Mouse (Mus musculus): ENCODE measurements around the gene Stox2. TPM values are rescaled to one million over a fixed set of nuclear protein-coding genes. Genes with fewer than 3 reads are reported as not detected.

Stox2 gene
- total and polyA plus RNA-seq, 3 experiments: under 0.01 TPM; not detected in 2

GRCm38 (mm10) chr8:47289641-47290040 lies 156.5 kb downstream of the Stox2 start:
- Histone ChIP-seq H3K9me3 (replicated peaks; ENCODE audit: insufficient read depth, low read length) (no peaks in the 10 kb centered on the region), H3K27me3 (ENCODE audit: control insufficient read depth in 1 of 2, insufficient read depth in 2 of 2, low read length in 2 of 2) (no peaks in the 10 kb centered on the region), H3K4me3 (ENCODE audit: control insufficient read depth in 1 of 2, insufficient read depth in 1 of 2, low read depth in 2 of 2, low read length in 2 of 2) (no peak overlapping the region), H3K4me1 (ENCODE audit: control insufficient read depth in 1 of 2, insufficient read depth in 2 of 2, low read length in 2 of 2) (no peaks in the 10 kb centered on the region), H3K79me2 (ENCODE audit: control insufficient read depth, insufficient read depth, low read length, poor library complexity) (no peaks in the 10 kb centered on the region), H3K27ac (ENCODE audit: control insufficient read depth, low read depth, low read length) (no peak overlapping the region), H3K9ac (ENCODE audit: control insufficient read depth, low read depth, low read length, poor library complexity, severe bottlenecking) (no peak overlapping the region), H3K36me3 (ENCODE audit: control insufficient read depth in 1 of 2, insufficient read depth in 2 of 2, low read length in 2 of 2) (no peaks in the 10 kb centered on the region)
- no peak for TF ChIP-seq MYC (IDR thresholded peaks at IDR 0.05; ENCODE audit: low read depth, low read length)
- no peak for TF ChIP-seq MYB (IDR thresholded peaks at IDR 0.05; ENCODE audit: low read depth, low read length)
- TF ChIP-seq TAL1 (IDR thresholded peaks at IDR 0.05; ENCODE audit: low read length): no peak
- TF ChIP-seq RAD21 (IDR thresholded peaks at IDR 0.05; ENCODE audit: low read depth, low read length): no peak
- no peak for TF ChIP-seq ZNF384 (IDR thresholded peaks at IDR 0.05; ENCODE audit: low read depth, low read length)
- TF ChIP-seq CTCF (IDR thresholded peaks at IDR 0.05 in 2 of 3, conservative IDR thresholded peaks at IDR 0.05 in 1 of 3; ENCODE audit: control insufficient read depth in 1 of 3, insufficient read depth in 1 of 3, low read depth in 2 of 3, low read length in 3 of 3, poor library complexity in 1 of 3, severe bottlenecking in 1 of 3): no peak
- TF ChIP-seq TBP (IDR thresholded peaks at IDR 0.05; ENCODE audit: low read depth, low read length): no peak
- no peak for TF ChIP-seq MXI1 (IDR thresholded peaks at IDR 0.05; ENCODE audit: low read depth, low read length)
- no peak for TF ChIP-seq MEF2A (IDR thresholded peaks at IDR 0.05; ENCODE audit: extremely low read depth, insufficient replicate concordance, low read depth, low read length, poor library complexity, severe bottlenecking)
- no peak for TF ChIP-seq SMC3 (IDR thresholded peaks at IDR 0.05; ENCODE audit: low read depth, low read length)
- no peak for TF ChIP-seq USF2 (IDR thresholded peaks at IDR 0.05; ENCODE audit: borderline replicate concordance in 1 of 2, insufficient read depth in 1 of 2, low read depth in 1 of 2, low read length in 2 of 2)
- TF ChIP-seq BHLHE40 (IDR thresholded peaks at IDR 0.05; ENCODE audit: borderline replicate concordance, low read depth, low read length): no peak
- TF ChIP-seq ZC3H11A (IDR thresholded peaks at IDR 0.05; ENCODE audit: low read depth, low read length): no peak
- no peak for TF ChIP-seq USF1 (IDR thresholded peaks at IDR 0.05; ENCODE audit: low read depth, low read length)
- TF ChIP-seq NELFE (IDR thresholded peaks at IDR 0.05; ENCODE audit: low read depth, low read length): no peak
- no peak for DNase-seq (ENCODE audit: low read depth, low spot score)

- TF ChIP-seq MAZ (IDR thresholded peaks at IDR 0.05; ENCODE audit: low read depth, low read length): no peak
- no peak for TF ChIP-seq USF2 (IDR thresholded peaks at IDR 0.05; ENCODE audit: borderline replicate concordance in 1 of 2, insufficient read depth in 1 of 2, low read depth in 1 of 2, low read length in 2 of 2)
- no peak for TF ChIP-seq ZKSCAN1 (IDR thresholded peaks at IDR 0.05; ENCODE audit: low read depth, low read length)
- no peak for TF ChIP-seq TBP (IDR thresholded peaks at IDR 0.05; ENCODE audit: low read depth, low read length)
- no peak for TF ChIP-seq ZNF384 (IDR thresholded peaks at IDR 0.05; ENCODE audit: low read depth, low read length)
- no peak for TF ChIP-seq ETS1 (IDR thresholded peaks at IDR 0.05; ENCODE audit: low read depth, low read length)
- TF ChIP-seq EP300 (IDR thresholded peaks at IDR 0.05; ENCODE audit: low read depth in 1 of 2, low read length in 2 of 2): no peak
- TF ChIP-seq SMC3 (IDR thresholded peaks at IDR 0.05; ENCODE audit: low read depth, low read length): no peak
- TF ChIP-seq UBTF (IDR thresholded peaks at IDR 0.05; ENCODE audit: borderline replicate concordance, insufficient read depth, low read depth, low read length): no peak
- no peak overlapping the region for H3K9ac ChIP-seq (ENCODE audit: control insufficient read depth, low read depth, low read length, poor library complexity, severe bottlenecking)
- no peak overlapping the region for H3K27ac ChIP-seq (ENCODE audit: control insufficient read depth, low read depth, low read length)
- H3K27me3 ChIP-seq (ENCODE audit: control insufficient read depth in 1 of 2, insufficient read depth in 2 of 2, low read length in 2 of 2): no peaks in the 10 kb centered on the region
- no peak overlapping the region for H3K4me3 ChIP-seq (ENCODE audit: control insufficient read depth in 1 of 2, insufficient read depth in 1 of 2, low read depth in 2 of 2, low read length in 2 of 2)
- DNase-seq (ENCODE audit: low read depth, low spot score): no peak
- H3K36me3 ChIP-seq (ENCODE audit: control insufficient read depth in 1 of 2, insufficient read depth in 2 of 2, low read length in 2 of 2): no peaks in the 10 kb centered on the region
- no peaks in the 10 kb centered on the region for H3K9me3 ChIP-seq (replicated peaks; ENCODE audit: insufficient read depth, low read length)
- no peaks in the 10 kb centered on the region for H3K79me2 ChIP-seq (ENCODE audit: control insufficient read depth, insufficient read depth, low read length, poor library complexity)
- no peaks in the 10 kb centered on the region for H3K4me1 ChIP-seq (ENCODE audit: control insufficient read depth in 1 of 2, insufficient read depth in 2 of 2, low read length in 2 of 2)
These were observed 157.2 kb downstream of the Stox2 start for GRCm38 (mm10) chr8:47288866-47289541.

Measured in MEL (cell line).